Mouse (Mus musculus): ENCODE measurements around the gene Prpf38b.

Prpf38b gene

GRCm38 (mm10) chr3:108860786-108861185, 50.7 kb downstream of the Prpf38b start:
- no peak for DNase-seq (ENCODE audit: low spot score)

DNA sequence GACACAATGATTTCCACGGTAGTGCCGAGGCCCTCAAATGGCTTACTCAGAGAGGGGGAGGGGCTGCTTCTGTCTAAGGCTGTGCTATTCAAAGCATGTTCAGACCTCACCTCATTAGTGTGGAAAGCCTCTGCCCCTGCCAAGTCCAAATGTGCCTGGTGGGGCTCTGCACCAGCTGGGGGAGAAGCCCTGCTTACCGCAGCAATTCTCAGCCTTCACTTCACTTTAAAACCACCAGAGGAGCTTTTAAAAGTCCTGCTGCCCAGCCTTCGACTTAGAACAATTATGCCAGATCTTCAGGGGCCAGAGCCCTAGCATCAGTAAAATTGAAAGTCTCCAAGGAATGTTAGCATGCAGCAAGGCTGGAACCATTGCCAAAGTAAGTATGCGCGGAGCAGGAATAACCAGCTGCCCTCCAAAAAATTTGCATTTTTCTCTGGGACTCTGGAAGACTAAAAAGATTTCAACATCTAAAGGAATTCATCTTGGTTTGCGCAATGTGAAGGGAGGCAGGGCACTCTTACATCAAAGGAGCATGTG, 53.2 kb downstream of the Prpf38b start:
- DNase-seq (ENCODE audit: low spot score) = peak; percentile 49

- no peak for DNase-seq (ENCODE audit: low spot score)
Measured at GRCm38 (mm10) chr3:108857714-108858113, 53.8 kb downstream of the Prpf38b start.

- no peak for DNase-seq (ENCODE audit: low spot score)
Measured at GRCm38 (mm10) chr3:108857124-108857470, 54.4 kb downstream of the Prpf38b start.

GRCm38 (mm10) chr3:108856386-108857123, 55.0 kb downstream of the Prpf38b start:
- DNase-seq (ENCODE audit: low spot score) = no peak

GRCm38 (mm10) chr3:108855864-108856263, 55.7 kb downstream of the Prpf38b start:
- DNase-seq (ENCODE audit: low spot score) = peak; percentile 33

GRCm38 (mm10) chr3:108855371-108855770, 56.2 kb downstream of the Prpf38b start:
- peak; percentile 13 for DNase-seq (ENCODE audit: low spot score)

GRCm38 (mm10) chr3:108853266-108853665, 58.3 kb downstream of the Prpf38b start:
- DNase-seq (ENCODE audit: low spot score) = no peak
